Mouse (Mus musculus) frontal cortex, postnatal 36 days (tissue): ENCODE measurements around the gene Pde6c.

Experiments
- DNase-seq, 2 experiments: peaks; one replicate each; pipeline ENCODE4 v3.0.0; 2022; ENCODE audit warnings: low spot score in 2 of 2

The Pde6c gene

DNA sequence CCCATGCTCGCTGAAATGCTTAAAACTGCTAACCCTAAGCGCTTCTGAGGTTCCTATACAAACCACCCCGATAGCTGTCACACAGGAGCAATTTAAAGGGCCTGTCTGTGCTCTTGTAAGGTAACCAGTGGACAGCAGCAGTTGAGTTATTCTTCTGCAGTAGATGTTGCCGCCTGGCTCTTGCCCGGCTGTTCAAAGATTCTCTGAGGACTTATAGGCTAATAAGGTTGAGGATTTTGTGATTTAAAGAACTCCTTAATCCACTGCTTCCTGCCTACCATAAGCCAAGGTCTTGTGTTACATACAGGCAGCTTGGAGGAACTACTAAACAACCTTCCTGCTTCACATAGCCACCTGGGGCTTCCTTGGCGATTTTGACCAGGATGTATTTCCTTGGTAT is at the start of gene Pde6c:
Pde6c (plus strand) TSS at position 301 of the 400 bp plus-strand sequence.
- no peak for DNase-seq

DNA sequence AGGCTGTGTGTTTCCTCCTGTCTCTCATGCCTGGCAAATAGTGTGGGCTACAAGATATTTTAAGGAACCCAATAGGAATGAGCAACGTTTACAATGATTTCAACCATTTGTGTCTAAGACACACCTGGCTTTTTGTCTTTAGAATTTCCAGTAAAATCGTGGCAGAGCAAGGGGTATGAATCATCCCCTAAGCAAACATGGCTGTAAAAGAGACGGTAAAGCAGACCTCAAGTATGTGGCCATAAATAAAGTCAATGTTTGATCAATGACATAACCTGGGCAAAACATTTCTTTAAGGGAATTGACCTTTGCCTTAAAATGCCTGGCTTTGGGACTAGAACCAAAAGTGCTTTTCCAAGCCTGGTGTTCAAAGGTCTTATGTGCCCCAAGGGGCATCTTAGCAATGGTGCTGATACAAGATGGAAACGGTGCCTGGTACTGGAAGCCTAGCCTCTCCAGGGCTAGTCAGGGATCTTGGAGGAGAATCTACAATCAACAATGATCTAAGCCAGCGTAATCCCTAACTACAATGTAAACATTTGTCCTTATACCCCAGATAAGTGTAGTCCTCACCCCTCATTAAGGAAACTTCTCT is 49.6 kb upstream of the Pde6c start:
- no peak for DNase-seq

DNA sequence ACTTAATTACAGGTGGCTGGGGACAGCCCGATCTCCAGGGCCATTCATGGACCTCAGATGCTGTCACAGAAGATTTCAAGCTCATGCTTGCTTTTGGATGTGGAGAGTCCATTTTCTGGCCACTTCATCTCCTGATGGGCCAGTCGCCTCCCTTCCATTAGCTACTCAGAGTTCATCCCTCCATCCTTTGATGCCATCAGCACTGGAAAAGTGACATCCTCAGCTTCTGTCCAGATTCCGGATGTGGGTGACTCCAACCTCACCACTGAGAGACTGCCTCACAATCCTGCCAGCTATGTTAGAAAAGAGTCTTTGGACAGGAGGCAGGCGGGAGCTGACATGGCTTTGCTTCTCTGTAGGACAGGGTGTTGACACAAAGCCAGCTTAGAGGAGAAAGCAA is 46.7 kb upstream of the Pde6c start:
- no peak for DNase-seq

DNA sequence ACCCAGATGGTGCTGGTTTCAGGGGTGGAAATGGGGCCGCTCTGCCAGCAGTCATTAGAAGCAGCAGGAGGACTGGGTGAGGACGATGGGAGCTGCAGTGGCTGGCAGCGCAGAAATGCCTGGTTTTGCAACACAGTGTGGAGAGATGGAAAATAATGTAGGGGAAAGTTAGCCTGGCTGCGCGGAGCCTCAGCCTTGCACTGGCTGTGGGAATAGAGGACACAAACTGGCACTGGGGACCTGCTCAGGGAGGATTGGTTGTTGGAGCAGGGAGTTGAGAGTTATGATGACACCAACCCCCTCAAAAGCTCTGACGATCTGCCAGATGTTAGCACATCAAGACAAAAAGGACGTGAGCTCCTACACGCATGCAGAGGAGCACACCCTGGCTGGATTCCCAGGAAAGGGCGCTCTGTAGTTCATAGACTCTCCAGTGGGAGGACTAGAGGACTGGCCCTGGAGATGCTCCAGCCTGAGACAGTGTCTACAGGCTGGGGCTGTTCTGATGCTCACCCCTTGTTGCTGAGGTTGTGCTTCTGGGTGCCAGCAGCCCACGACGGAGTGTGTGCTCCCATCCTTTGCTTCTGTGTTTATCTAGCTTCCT is 45.5 kb upstream of the Pde6c start:
- DNase-seq: peak; percentile 21 to 33

DNA sequence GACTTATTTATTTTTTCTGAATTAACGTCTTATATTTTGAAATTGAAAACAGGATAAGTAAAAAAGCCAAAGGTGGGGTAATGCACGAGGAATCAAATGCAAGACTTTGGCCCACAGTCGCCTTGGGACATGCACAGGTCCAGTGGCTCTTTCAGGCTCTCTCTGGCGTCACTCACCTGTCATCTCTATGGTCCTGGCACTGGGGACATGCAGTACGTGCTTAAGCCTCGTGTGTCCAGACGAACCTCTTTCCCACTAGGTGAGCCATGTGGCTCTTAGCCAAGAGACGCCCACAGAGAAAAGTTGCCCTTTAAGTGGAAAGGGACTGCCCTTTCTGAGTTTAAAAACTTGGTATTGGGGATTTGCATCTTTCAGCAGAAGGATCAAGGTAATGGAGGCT is 43.2 kb upstream of the Pde6c start:
- no peak for DNase-seq

DNA sequence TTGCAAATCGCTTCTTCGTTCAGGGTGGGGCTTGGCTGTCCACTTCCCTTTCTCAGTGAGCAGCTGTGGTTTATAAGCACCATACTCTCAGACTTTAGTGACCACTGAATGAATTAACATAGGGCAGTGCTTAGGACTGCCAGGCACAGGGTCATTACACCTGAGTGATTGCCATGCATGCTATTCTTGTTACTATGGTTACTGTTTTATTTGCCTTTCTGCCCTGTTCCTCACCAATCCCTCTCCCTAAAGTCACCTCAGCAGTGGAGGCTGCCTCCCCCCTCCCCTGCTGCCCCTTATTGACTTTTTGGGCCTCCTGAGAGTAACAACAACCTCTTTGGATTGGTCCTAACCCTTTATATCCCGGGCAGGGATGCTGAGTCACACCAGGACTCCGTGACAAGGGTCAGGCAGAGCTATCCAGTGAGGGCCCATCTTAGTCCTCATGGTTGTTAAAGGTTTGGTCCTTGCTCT is 41.0 kb upstream of the Pde6c start:
- no peak for DNase-seq

DNA sequence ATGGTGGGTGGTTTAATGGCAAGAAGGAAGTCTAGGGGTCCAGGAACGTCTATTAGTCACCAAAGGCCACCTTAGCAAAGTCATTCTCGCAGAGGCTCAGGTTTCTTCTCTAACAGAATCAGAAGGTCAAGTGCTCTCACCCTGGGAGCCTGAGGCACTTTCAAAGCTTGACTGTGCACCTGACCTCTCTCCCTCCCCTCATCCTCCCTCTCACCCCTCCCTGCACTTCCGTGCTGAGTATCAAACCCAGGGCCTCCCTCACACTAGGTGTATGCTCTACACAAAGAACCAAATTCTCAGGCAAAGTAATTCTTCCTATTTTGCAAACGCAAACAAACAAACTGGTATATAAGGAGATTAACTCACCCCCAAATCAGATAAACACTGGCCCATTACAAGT is 36.4 kb upstream of the Pde6c start:
- DNase-seq: no peak

DNA sequence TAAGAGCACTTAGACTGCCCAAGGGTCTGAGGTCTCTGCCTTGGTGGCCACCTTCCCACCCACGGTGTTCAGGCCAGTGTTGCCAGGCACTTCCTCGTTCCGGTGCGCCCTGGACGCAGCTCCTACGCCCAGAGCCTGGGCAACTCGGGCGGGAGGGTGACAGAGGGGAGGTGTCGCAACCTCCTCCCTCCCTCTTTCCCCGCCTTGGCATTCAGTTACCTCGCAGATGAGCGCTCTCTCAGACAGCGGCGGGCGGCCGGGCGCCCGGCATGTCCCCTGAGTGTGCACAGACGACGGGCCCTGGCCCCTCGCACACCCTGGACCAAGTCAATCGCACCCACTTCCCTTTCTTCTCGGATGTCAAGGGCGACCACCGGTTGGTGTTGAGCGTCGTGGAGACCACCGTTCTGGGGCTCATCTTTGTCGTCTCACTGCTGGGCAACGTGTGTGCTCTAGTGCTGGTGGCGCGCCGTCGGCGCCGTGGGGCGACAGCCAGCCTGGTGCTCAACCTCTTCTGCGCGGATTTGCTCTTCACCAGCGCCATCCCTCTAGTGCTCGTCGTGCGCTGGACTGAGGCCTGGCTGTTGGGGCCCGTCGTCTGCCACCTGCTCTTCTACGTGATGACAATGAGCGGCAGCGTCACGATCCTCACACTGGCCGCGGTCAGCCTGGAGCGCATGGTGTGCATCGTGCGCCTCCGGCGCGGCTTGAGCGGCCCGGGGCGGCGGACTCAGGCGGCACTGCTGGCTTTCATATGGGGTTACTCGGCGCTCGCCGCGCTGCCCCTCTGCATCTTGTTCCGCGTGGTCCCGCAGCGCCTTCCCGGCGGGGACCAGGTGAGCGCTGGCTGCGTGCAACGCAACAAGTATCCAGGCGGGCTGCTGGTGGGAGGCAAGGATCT is 35.5 kb upstream of the Pde6c start, which contains the start of gene Ffar4:
Ffar4 (plus strand) TSS at position 214 of the 901 bp plus-strand sequence.
- no peak for DNase-seq

DNA sequence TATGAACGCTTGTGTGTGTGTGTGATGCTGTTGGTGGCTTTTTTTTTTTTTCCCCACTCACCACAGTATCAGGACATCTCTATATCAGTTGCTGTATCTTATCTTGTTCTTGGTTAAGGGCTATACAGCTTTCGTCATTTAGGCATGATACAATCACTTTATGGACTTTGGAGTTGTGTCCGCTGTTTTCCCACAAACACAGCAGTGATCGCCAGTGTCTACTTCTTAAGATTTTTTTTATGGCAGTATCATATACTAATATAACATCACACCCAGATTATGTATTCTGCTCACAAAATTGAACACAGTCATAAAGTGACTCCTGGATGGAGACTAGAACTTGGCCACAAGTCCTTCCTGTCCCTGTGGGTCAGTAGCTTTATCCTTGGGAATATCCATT is 24.7 kb upstream of the Pde6c start:
- DNase-seq: no peak

DNA sequence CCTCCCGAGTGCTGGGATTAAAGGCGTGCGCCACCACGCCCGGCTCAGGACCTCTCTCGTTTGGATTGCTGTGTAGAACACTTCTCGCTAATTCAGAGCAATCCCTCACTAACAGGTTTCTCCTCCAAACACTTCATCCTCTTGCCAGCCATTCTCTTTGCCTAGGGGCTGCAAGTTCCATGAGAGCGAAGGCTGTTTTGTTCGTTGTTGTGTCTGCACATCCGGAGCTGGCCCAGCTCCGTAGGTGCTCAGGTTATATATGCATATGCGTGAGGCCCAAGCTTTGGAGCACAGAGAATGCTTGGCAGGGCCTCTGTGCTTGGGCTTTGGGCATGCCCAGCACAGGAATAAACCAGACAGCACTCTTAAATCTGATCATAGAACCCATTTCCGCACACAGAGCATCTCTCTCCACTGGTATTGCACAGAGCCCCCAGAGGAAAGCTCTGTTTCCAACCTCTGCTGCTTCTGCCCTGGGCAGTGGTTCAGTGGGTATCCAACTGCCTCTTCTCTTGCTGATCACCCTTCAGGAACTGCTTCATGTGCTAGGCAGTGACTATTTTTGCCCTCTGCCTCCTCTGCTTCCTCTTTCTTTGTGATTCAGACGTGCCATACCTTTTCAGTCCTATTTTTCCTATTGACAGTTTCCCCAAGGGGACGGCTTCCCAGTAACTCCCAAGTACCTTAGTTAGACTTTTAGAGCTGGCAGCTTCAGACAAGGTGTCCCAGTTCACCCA is 22.9 kb upstream of the Pde6c start:
- no peak for DNase-seq

DNA sequence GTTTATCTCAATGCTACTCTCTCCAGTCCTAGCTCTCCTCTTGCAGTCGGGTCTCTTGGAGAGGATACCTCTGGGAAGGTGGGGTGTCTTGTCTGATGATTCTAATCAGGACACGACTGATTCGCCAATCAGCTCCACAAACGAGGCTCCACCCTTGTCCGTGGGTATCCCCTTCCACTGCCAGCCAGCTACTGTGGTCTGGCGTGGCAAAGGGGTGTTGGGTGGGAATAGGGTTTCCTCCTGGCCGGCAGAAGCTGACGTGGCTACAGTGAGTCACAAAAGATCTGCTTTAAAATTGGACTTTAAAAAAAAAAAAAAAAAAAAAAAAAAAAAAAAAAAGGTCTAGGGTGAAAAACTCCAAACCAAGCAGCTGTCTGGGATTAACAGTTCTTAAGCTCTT is 21.5 kb upstream of the Pde6c start:
- DNase-seq: no peak

DNA sequence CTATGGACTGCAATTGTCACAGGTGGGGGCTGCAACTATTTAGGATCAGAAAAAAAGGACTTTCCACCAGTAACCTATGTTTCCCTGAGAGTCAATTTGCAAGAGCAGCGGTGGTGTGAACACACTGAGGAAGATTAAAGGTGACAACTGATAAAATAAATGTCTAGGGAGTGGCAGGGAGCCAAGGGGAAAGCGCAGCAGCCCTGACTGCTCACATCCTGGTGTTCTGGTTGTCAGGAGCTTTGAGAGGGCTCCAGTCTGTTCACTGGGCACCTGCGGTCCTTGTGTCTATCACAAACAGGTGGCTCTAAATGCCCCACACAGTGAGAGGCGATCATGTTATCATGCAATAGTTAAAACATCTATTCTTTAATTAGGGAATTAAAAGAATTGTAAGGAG is 20.0 kb upstream of the Pde6c start:
- DNase-seq: no peak

DNA sequence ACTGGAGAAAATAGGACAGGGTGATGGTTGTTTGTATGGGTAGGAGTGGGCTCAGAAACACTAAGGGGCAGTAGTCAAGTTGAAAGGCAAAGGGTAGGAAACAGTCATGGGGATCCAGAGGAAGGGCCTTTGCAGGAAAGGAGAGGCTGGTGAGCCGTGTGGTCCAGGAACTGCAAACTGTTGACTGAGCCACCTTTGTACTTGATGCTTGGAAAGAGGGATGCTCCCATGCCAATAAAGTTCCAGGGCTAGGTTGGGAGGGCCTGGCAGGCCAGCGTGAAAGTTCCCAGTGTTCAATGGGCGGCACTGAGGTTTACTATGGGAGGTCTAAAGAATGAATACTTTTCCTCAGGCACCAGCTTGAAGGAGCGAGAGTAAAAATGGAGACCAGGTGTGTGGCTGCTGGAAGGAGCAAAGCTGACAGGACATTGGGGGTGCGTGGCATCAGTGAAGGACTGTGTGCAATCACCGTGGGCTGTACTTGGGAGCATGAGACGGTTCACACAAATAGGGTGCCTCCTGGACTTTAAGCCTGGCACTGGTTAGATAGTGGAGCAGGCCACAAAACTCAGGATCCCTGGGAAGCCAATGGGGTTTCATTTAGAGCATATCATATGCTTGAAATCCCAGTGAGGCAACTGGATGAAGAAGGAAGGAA is 17.6 kb upstream of the Pde6c start:
- no peak for DNase-seq

DNA sequence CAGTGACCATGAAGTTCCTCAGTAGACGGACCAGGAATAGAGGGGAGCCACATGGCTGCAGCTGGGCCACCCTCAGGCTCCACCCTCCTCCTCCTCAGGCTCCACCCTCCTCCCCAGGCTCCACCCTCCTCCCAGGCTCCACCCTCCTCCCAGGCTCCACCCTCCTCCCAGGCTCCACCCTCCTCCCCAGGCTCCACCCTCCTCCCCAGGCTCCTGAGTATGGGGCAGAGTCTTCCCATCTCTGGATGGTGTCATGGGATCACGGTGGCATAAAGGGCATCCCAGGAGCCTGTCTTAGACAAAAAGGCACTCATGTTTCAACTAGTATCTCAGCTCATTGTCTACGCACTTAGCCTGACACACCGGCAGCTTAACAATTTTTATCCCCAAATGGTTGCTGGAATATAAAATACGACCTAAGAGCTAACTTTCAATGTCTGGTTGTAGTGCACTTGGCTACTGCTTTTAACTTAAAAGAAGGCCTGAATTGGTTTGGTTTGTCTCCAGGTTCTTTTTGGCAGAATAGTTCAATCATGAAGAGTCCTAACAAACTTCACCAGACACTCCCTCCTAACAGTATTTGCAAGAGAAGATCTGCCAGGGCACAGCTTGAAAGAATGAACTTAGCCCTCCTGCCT is 12.3 kb upstream of the Pde6c start:
- no peak for DNase-seq

DNA sequence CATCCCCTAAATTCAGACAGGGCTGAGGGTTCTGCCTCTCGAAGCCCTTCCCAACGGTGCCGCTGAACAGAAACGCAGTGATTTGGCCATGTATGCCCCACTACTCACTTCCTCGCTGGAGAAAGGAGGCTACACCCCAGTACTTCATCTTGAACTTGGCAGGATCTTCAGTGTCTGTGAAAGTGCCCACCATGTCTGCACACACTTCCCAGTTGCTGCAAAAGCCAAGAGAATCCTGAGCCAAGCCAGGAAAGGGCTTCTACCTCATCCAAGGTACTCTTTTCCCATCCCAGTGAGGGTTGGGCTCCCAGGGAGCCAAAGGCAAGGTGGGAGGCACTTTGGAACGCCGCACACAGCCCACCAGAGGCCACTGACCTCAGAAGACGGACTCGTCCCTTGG is 8.7 kb upstream of the Pde6c start:
- DNase-seq: peak in 1 of 2 experiments; percentile 2

DNA sequence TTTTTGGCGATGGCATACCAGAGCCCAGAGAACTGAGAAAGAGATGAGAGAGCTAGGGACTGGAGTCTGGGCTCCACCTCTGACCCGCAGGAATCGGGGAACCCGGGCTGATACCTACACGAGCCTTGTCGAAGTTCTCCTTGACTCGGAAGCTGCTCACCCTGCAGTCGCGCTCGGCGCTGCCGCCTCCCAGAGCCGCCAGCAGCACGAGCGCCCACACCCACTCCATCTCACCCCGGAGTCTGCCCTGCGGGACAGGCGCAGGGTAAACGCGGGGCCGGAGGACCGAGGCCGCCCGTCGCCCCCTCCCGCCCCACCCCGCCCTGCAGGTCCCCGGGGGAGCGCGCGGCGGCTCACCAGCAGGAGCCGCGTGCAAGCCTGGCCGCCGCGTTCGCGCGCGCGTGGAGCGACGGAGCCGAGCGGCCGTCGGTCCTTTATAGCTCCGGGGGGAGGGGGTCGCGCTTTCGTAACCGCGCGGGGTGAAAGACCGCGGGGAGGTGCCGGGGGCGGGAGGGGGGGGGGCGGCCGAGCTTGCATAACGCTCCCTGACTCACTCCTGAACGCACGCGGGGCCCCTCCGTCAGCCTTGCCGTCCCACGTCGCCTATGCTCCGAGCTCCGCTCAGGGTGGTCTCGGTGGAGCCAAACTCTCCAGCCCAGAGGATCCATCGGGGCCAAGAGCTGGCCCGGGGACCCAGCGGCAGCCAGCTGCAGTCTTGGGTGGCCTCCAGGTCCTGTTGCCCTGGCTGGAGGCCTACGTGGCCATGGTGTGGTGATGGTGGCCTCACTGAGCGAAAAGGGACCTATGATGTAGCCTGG is 8.0 kb upstream of the Pde6c start:
- peak; percentile 9 to 16 for DNase-seq

DNA sequence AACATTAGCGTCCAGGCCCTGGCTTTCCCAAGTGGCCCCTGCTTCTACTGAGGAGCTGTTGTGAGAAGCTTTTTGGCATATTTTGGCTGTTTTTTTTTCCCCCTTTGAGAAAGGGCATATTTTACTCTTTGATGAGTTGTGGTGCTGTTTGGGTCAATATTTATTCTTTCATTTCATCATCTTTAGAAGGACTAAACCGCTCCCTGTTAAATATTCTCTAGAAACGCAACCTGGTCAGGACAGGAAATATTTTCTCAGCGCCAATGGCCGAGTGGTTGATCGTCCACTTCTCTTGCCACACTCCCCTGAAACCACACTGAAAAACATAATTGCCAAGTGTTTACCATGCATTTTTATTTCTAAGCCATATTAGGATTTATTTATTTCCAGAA is 7.4 kb upstream of the Pde6c start, which contains the start of gene Rbp4:
Rbp4 (minus strand) TSS at position 63 of the 392 bp plus-strand sequence.
- no peak for DNase-seq

DNA sequence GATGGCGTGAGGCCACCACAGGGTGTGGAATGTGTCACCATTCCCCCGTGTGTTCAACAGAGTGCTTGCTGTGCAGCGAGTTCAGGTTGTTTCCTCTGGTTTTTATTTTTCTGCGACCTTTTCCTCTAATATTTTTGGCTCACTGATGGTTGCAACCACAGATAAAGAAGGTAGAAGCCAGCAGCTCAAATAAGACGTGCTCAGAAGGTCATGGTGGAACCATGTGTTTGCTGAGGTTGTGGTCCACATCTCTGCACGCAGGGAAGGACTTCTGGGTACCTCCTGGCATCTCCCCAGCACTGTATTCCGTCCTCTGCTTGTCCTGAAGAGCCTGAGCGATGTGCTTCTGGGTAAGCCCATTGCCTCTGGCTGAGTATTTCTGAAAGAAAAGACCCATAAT is 5.9 kb upstream of the Pde6c start:
- DNase-seq: no peak

DNA sequence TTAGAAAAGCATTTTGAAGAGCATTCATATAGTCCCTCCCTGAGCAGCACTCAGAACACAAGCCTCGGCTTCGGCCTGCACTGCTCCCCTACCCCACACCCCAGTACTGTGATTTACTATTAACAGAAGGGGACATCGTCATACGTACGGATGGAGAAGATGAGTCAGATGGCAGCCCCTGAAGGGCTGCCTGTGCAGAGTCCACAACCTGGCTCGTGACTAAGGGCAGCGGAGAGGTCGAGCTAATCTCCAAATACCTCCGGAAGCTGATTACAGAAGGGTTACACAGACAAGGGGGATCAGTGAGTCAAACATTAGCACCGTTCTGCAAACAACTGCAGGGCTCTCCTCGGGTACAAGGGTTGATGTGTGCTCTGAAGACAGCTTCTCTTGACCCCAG is 1.4 kb downstream of the Pde6c start:
- DNase-seq: no peak

DNA sequence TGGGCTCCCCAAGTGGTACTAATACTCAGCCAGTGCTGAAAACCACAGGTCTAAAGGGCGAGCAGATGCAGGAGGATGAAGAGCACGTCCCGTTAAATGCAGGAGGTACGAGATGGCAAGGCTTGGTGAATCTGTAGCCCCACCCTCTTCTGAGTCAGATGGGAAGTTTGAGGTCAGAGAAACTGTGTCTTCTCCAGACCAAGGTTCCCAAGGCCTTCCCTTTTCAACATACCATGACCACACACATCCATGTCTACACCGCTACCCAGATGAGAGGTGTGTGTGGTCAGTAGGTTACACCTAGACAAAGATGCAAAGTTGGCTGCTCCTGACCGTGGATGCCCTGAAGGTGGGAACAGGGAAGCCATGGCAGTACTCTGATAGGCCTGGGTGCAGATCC is 2.2 kb downstream of the Pde6c start:
- DNase-seq: no peak
